Mouse (Mus musculus) monocyte, adult 5-6 weeks (primary cell): Measurements from ENCODE around the gene Tbx19. TPM values are rescaled to one million over a fixed set of nuclear protein-coding genes. Genes with fewer than 3 reads are reported as not detected.

ENCODE experiments used
- ATAC-seq: fragments of 153-309, 156-312 bp; replicated peaks from 2 replicates; pipeline ENCODE4 v1.8.0; 2017; ENCODE audit warnings: mild to moderate bottlenecking; ENCODE audit not compliant: low TSS enrichment, insufficient number of reproducible peaks, severe bottlenecking, poor library complexity, low FRiP score
- total RNA-seq: library from RNA; stranded (forward); fragments of 200-1000, 200-491, 200-594 nt; gene quantifications from 3 replicates; pipeline ENCODE4 v1.2.3, GENCODE M21; 2017

Gene Tbx19
- total RNA-seq, 1 experiment from 2014 or later = not detected

GRCm38 (mm10) chr1:165129573-165129972, 31.0 kb downstream of the Tbx19 start:
- ATAC-seq = no peak

GRCm38 (mm10) chr1:165121096-165121495, 39.5 kb downstream of the Tbx19 start:
- ATAC-seq = no peak

- peak; percentile 76; the same call in 1 of the 2 replicates for ATAC-seq
These were observed 40.1 kb downstream of the Tbx19 start for GRCm38 (mm10) chr1:165120349-165120898.

- ATAC-seq = no peak
These were observed 40.8 kb downstream of the Tbx19 start for GRCm38 (mm10) chr1:165119760-165120159.

GRCm38 (mm10) chr1:165119011-165119726, 41.4 kb downstream of the Tbx19 start:
- ATAC-seq = no peak

- ATAC-seq = no peak
These were observed 46.0 kb downstream of the Tbx19 start for GRCm38 (mm10) chr1:165114460-165115175.

GRCm38 (mm10) chr1:165113700-165114099, 46.9 kb downstream of the Tbx19 start:
- ATAC-seq = no peak

- ATAC-seq = no peak
These were observed 49.9 kb downstream of the Tbx19 start for GRCm38 (mm10) chr1:165110659-165111058.

- no peak for ATAC-seq
These were observed 51.4 kb downstream of the Tbx19 start for GRCm38 (mm10) chr1:165109135-165109534.

GRCm38 (mm10) chr1:165108477-165108876, 52.1 kb downstream of the Tbx19 start:
- ATAC-seq = no peak

- no peak for ATAC-seq
These were observed 54.6 kb downstream of the Tbx19 start for GRCm38 (mm10) chr1:165106011-165106385.

GRCm38 (mm10) chr1:165105270-165106010, 55.1 kb downstream of the Tbx19 start:
- no peak for ATAC-seq

- ATAC-seq = no peak
These were observed 55.8 kb downstream of the Tbx19 start for GRCm38 (mm10) chr1:165104707-165105259.

- ATAC-seq = no peak
These were observed 61.0 kb downstream of the Tbx19 start for GRCm38 (mm10) chr1:165099569-165099968.

- ATAC-seq = no peak
These were observed 65.7 kb downstream of the Tbx19 start for GRCm38 (mm10) chr1:165094871-165095270.

- no peak for ATAC-seq
These were observed 68.9 kb downstream of the Tbx19 start for GRCm38 (mm10) chr1:165091721-165092120.

GRCm38 (mm10) chr1:165089556-165089955, 71.0 kb downstream of the Tbx19 start:
- ATAC-seq = no peak
